Mouse (Mus musculus) layer of hippocampus, adult 2 months (tissue): ENCODE data around the gene Gm3095. TPM values are rescaled to one million over a fixed set of nuclear protein-coding genes. Genes with fewer than 3 reads are reported as not detected.
"Not testable (repeated sequence)": the region's sequence is repeated elsewhere in the genome, so short reads cannot be mapped to it uniquely, and the experiment has no call there.

Experiments
- DNase-seq, 2 experiments: peaks; one replicate each; pipeline ENCODE4 v3.0.0; 2022; ENCODE audit warnings: low spot score in 2 of 2
- H3K27ac ChIP-seq: fragments of 200-600 bp; 2 replicates; pipeline ENCODE4 v1.8.1; 2022
- H3K4me3 ChIP-seq: fragments of 200-600 bp; 2 replicates; pipeline ENCODE4 v1.8.1; 2022; ENCODE audit warnings: mild to moderate bottlenecking
- long read RNA-seq, 2 experiments: library from polyadenylated mRNA; stranded (forward); transcript quantifications; one replicate each; pipeline ENCODE4 v2.0.0; 2021; ENCODE audit warnings: borderline mapping rate in 2 of 2
- total RNA-seq, 2 experiments: library from RNA; stranded (reverse); gene quantifications; 2 replicates each; pipeline ENCODE4 v1.2.3; 2021

Gm3095 gene
- total RNA-seq: not detected
- long read RNA-seq, experiment 1: 0 reads
- long read RNA-seq, experiment 2: 0 reads

DNA sequence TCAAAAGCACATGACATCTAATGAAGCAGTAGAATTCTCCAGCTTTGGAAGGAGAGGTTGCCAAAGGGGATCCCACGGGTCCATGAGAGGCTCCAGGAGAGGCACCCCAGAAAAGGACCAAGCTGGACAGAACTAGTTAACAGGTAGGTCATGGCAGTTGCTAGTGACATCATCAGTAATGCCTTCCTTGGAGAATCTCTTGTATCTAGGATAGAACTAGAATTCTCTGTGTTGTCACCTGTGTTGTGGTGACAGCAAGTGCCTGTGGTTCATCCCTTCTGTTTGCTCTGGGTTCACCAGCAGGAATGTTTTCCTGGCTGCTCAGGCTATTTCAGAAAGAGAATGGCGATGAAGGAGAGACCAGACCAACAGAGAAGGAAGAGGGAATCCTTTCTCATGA is at the start of gene Gm3095:
Gene Gm3095, plus strand, starts transcription at position 301 of the 400 bp plus-strand sequence.
- not testable (repeated sequence) for H3K4me3 ChIP-seq, DNase-seq, H3K27ac ChIP-seq

DNA sequence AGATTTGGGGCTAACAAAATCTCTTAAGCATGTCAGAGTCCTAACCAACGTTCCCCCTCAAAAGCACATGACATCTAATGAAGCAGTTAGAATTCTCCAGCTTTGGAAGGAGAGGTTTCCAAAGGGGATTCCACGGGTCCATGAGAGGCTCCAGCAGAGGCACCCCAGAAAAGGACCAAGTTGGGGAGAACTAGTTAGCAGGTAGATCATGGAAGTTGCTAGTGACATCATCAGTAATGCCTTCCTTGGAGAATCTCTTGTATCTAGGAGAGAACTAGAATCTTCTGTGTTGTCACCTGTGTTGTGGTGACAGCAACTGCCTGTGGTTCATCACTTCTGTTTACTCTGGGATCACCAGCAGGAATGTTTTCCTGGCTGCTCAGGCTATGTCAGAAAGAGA is 31.9 kb upstream of the Gm3095 start, which contains the start of gene Gm3029:
Gene Gm3029, plus strand, starts transcription at position 301 of the 400 bp plus-strand sequence.
- H3K4me3 ChIP-seq, H3K27ac ChIP-seq, DNase-seq: not testable (repeated sequence)

DNA sequence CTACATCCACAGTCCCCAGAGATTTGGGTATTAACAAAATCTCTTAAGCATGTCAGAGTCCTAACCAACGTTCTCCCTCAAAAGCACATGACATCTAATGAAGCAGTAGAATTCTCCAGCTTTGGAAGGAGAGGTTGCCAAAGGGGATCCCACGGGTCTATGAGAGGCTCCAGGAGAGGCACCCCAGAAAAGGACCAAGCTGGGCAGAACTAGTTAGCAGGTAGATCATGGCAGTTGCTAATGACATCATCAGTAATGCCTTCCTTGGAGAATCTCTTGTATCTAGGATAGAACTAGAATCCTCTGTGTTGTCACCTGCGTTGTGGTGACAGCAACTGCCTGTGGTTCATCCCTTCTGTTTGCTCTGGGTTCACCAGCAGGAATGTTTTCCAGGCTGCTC is 34.7 kb downstream of the Gm3095 start, which contains the start of gene Gm3099:
Gene Gm3099, plus strand, starts transcription at position 301 of the 400 bp plus-strand sequence.
- not testable (repeated sequence) for DNase-seq, H3K27ac ChIP-seq, H3K4me3 ChIP-seq

Other genes starting within 250 kb of the Gm3095 start
- 1 to 10 TPM in 1 of 2 experiments, under 1 TPM in 1; 0.86 to 1.8 TPM for gene Gm3002, start 153.5 kb upstream of the Gm3095 start, total RNA-seq
- gene Gm3033, start 117.3 kb upstream of the Gm3095 start, total RNA-seq: not detected
- not detected for gene Gm2916, start 79.4 kb upstream of the Gm3095 start, total RNA-seq
- gene Gm3029, start 31.8 kb upstream of the Gm3095 start, total RNA-seq: not detected
- not detected for gene Gm3099, start 34.8 kb downstream of the Gm3095 start, total RNA-seq
- 1 to 10 TPM; 5.7 to 5.9 TPM for gene Gm5796, start 60.4 kb downstream of the Gm3095 start, total RNA-seq
- under 1 TPM; 0.25 to 0.54 TPM for gene Gm3115, start 120.6 kb downstream of the Gm3095 start, total RNA-seq
- gene Gm8108, start 147.0 kb downstream of the Gm3095 start, total RNA-seq: 1 to 10 TPM; 8.3 to 9.4 TPM
- not detected for gene Gm3127, start 201.5 kb downstream of the Gm3095 start, total RNA-seq
- gene Gm2974, start 219.0 kb downstream of the Gm3095 start, total RNA-seq: 1 to 10 TPM; 1.1 to 1.2 TPM